Mouse (Mus musculus): ENCODE results near the gene Hspg2. TPM values are rescaled to one million over a fixed set of nuclear protein-coding genes. Genes with fewer than 3 reads are reported as not detected.

Hspg2 gene
- total RNA-seq, 2 experiments from 2014 or later, result 6.2 to 6.4 TPM

- intact Hi-C loops (cut with DNase I), result no loop called here
- no peak for DNase-seq (ENCODE audit: low spot score in 2 of 2)
These were observed 10.3 kb upstream of the Hspg2 start for GRCm38 (mm10) chr4:137458310-137458709.

GRCm38 (mm10) chr4:137458861-137459260, 9.7 kb upstream of the Hspg2 start:
- intact Hi-C loops (cut with DNase I), result no loop called here
- DNase-seq (ENCODE audit: low spot score in 2 of 2), result no peak

- intact Hi-C loops (cut with DNase I), result no loop called here
- no peak for DNase-seq (ENCODE audit: low spot score in 2 of 2)
These were observed 7.9 kb upstream of the Hspg2 start for GRCm38 (mm10) chr4:137460676-137461075.

GRCm38 (mm10) chr4:137461217-137461616, 7.4 kb upstream of the Hspg2 start:
- intact Hi-C loops (cut with DNase I), result no loop called here

GRCm38 (mm10) chr4:137461981-137462690, 6.4 kb upstream of the Hspg2 start:
- no peak for DNase-seq (ENCODE audit: low spot score in 2 of 2)
- intact Hi-C loops (cut with DNase I), result no loop called here

More at GRCm38 (mm10) chr4:137461217-137461616, 7.4 kb upstream of the Hspg2 start:
- DNase-seq (ENCODE audit: low spot score in 2 of 2), result no peak

- DNase-seq (ENCODE audit: low spot score in 2 of 2), result no peak
- intact Hi-C loops (cut with DNase I), result no loop called here
These were observed 3.3 kb upstream of the Hspg2 start for GRCm38 (mm10) chr4:137465125-137465787.

- no peak for DNase-seq (ENCODE audit: low spot score in 2 of 2)
- intact Hi-C loops (cut with DNase I), result no loop called here
These were observed 1.6 kb upstream of the Hspg2 start for GRCm38 (mm10) chr4:137466991-137467390.

GRCm38 (mm10) chr4:137467525-137467924, 1.0 kb upstream of the Hspg2 start:
- intact Hi-C loops (cut with DNase I), result no loop called here
- no peak for DNase-seq (ENCODE audit: low spot score in 2 of 2)

- no peak for DNase-seq (ENCODE audit: low spot score in 2 of 2)
- intact Hi-C loops (cut with DNase I), result no loop called here
These were observed 694 bp downstream of the Hspg2 start for GRCm38 (mm10) chr4:137469081-137469844.

GRCm38 (mm10) chr4:137469845-137470692, 1.5 kb downstream of the Hspg2 start:
- intact Hi-C loops (cut with DNase I), result no loop called here
- DNase-seq (ENCODE audit: low spot score in 2 of 2), result no peak

- intact Hi-C loops (cut with DNase I), result no loop called here
- no peak for DNase-seq (ENCODE audit: low spot score in 2 of 2)
These were observed 2.2 kb downstream of the Hspg2 start for GRCm38 (mm10) chr4:137470701-137471317.

GRCm38 (mm10) chr4:137471326-137471725, 2.8 kb downstream of the Hspg2 start:
- intact Hi-C loops (cut with DNase I), result no loop called here
- DNase-seq (ENCODE audit: low spot score in 2 of 2), result no peak

- no peak for DNase-seq (ENCODE audit: low spot score in 2 of 2)
- intact Hi-C loops (cut with DNase I), result no loop called here
These were observed 4.7 kb downstream of the Hspg2 start for GRCm38 (mm10) chr4:137473240-137473639.

- DNase-seq (ENCODE audit: low spot score in 2 of 2), result no peak
- intact Hi-C loops (cut with DNase I), result no loop called here
These were observed 5.3 kb downstream of the Hspg2 start for GRCm38 (mm10) chr4:137473701-137474388.

GRCm38 (mm10) chr4:137474694-137475093, 6.1 kb downstream of the Hspg2 start:
- intact Hi-C loops (cut with DNase I), result no loop called here
- no peak for DNase-seq (ENCODE audit: low spot score in 2 of 2)

GRCm38 (mm10) chr4:137475271-137476050, 6.9 kb downstream of the Hspg2 start:
- intact Hi-C loops (cut with DNase I), result no loop called here
- DNase-seq (ENCODE audit: low spot score in 2 of 2), result no peak

GRCm38 (mm10) chr4:137476065-137476760, 7.6 kb downstream of the Hspg2 start:
- peak; percentile 34 to 72 for DNase-seq (ENCODE audit: low spot score in 2 of 2)
- intact Hi-C loops (cut with DNase I), result no loop called here

Measured in left cerebral cortex, postnatal 25 days (tissue).